Mouse (Mus musculus) MEL (cell line): ENCODE results near the gene Krt26. TPM values are rescaled to one million over a fixed set of nuclear protein-coding genes. Genes with fewer than 3 reads are reported as not detected.

ENCODE experiments used
- DNase-seq: peaks from one replicate; pipeline ENCODE4 v3.0.0; 2011; ENCODE audit warnings: low read depth, low spot score
- H3K27ac ChIP-seq: 2 replicates; pipeline ENCODE4 v1.5.1; 2012; ENCODE audit warnings: low read depth, mild to moderate bottlenecking, control low read depth, low read length, moderate library complexity; ENCODE audit not compliant: control insufficient read depth
- H3K27me3 ChIP-seq, 2 experiments: fragments of 150-350 bp in 1 of 2; sonication (generic) in 1 of 2; 2 replicates each; pipeline ENCODE4 v1.6.1; 2012; ENCODE audit warnings: low read length in 2 of 2, mild to moderate bottlenecking in 2 of 2, improper control_type of control experiment in 1 of 2, moderate library complexity in 1 of 2; ENCODE audit not compliant: insufficient read depth in 2 of 2, control insufficient read depth in 1 of 2
- H3K36me3 ChIP-seq, 2 experiments: 2 replicates each; pipeline ENCODE4 v1.6.1; 2012 to 2014; ENCODE audit warnings: low read length in 2 of 2, improper control_type of control experiment in 1 of 2, inconsistent platforms in 1 of 2, mild to moderate bottlenecking in 1 of 2; ENCODE audit not compliant: insufficient read depth in 2 of 2, control insufficient read depth in 1 of 2
- H3K4me1 ChIP-seq, 2 experiments: fragments of 150-350 bp in 1 of 2; sonication (generic) in 1 of 2; 2 replicates each; pipeline ENCODE4 v1.6.1; 2012; ENCODE audit warnings: low read length in 2 of 2, improper control_type of control experiment in 1 of 2, mild to moderate bottlenecking in 1 of 2; ENCODE audit not compliant: insufficient read depth in 2 of 2, control insufficient read depth in 1 of 2
- H3K4me3 ChIP-seq, 2 experiments: fragments of 150-350 bp in 1 of 2; sonication (generic) in 1 of 2; 2 replicates each; pipeline ENCODE4 v1.5.1; 2012; ENCODE audit warnings: low read depth in 2 of 2, low read length in 2 of 2, mild to moderate bottlenecking in 2 of 2, moderate library complexity in 2 of 2, control low read depth in 1 of 2, improper control_type of control experiment in 1 of 2; ENCODE audit not compliant: control insufficient read depth in 1 of 2, insufficient read depth in 1 of 2
- H3K79me2 ChIP-seq: 2 replicates; pipeline ENCODE4 v1.6.1; 2012; ENCODE audit warnings: mild to moderate bottlenecking, low read length, moderate library complexity; ENCODE audit not compliant: control insufficient read depth, poor library complexity, insufficient read depth
- H3K9ac ChIP-seq: 2 replicates; pipeline ENCODE4 v1.6.1; 2012; ENCODE audit warnings: low read depth, mild to moderate bottlenecking, control low read depth, low read length, moderate library complexity; ENCODE audit not compliant: control insufficient read depth, poor library complexity, severe bottlenecking
- H3K9me3 ChIP-seq: fragments of 150-350 bp; sonication (generic); replicated peaks from 2 replicates; pipeline ENCODE4 v1.6.1; 2012; ENCODE audit warnings: mild to moderate bottlenecking, low read length, improper control_type of control experiment, moderate library complexity; ENCODE audit not compliant: insufficient read depth
- BHLHE40 ChIP-seq: IDR thresholded peaks from 2 replicates; pipeline ENCODE4 v1.6.1; 2012; ENCODE audit warnings: low read depth, mild to moderate bottlenecking, inconsistent platforms, low read length, improper control_type of control experiment, borderline replicate concordance
- CHD1 ChIP-seq: IDR thresholded peaks from 2 replicates; pipeline ENCODE4 v1.6.1; 2012; ENCODE audit warnings: low read depth, mild to moderate bottlenecking, inconsistent platforms, low read length, improper control_type of control experiment
- CHD2 ChIP-seq: IDR thresholded peaks from 2 replicates; pipeline ENCODE4 v1.6.1; 2011; ENCODE audit warnings: low read length, improper control_type of control experiment
- CTCF ChIP-seq, 3 experiments: IDR thresholded peaks in 2 of 3; conservative IDR thresholded peaks in 1 of 3; 2 replicates each; pipeline ENCODE4 v1.5.1; 2011 to 2012; ENCODE audit warnings: low read length in 3 of 3, low read depth in 2 of 3, mild to moderate bottlenecking in 2 of 3, improper control_type of control experiment in 1 of 3, inconsistent platforms in 1 of 3, mixed read lengths in 1 of 3, moderate library complexity in 1 of 3; ENCODE audit not compliant: control insufficient read depth in 1 of 3, insufficient read depth in 1 of 3, poor library complexity in 1 of 3, severe bottlenecking in 1 of 3
- E2F4 ChIP-seq: IDR thresholded peaks from 2 replicates; pipeline ENCODE4 v1.6.1; 2011; ENCODE audit warnings: low read depth, low read length, improper control_type of control experiment, borderline replicate concordance
- ETS1 ChIP-seq: IDR thresholded peaks from 2 replicates; pipeline ENCODE4 v1.6.1; 2012; ENCODE audit warnings: low read depth, mild to moderate bottlenecking, inconsistent platforms, low read length, improper control_type of control experiment, moderate library complexity
- GABPA ChIP-seq: IDR thresholded peaks from 2 replicates; pipeline ENCODE4 v1.6.1; 2012; ENCODE audit warnings: low read depth, mild to moderate bottlenecking, inconsistent platforms, low read length, improper control_type of control experiment, moderate library complexity
- HCFC1 ChIP-seq: IDR thresholded peaks from 2 replicates; pipeline ENCODE4 v1.6.1; 2012; ENCODE audit warnings: low read depth, mild to moderate bottlenecking, inconsistent platforms, low read length, improper control_type of control experiment, moderate library complexity
- JUND ChIP-seq: IDR thresholded peaks from 2 replicates; pipeline ENCODE4 v1.6.1; 2011; ENCODE audit warnings: low read depth, mild to moderate bottlenecking, improper control_type of control experiment, low read length
- KAT2A ChIP-seq: conservative IDR thresholded peaks from 2 replicates; pipeline ENCODE4 v1.6.1; 2012; ENCODE audit warnings: low read depth, low read length, improper control_type of control experiment, inconsistent platforms
- MAFK ChIP-seq: IDR thresholded peaks from 2 replicates; pipeline ENCODE4 v1.6.1; 2011; ENCODE audit warnings: low read depth, mild to moderate bottlenecking, low read length, improper control_type of control experiment, borderline replicate concordance
- MAX ChIP-seq: IDR thresholded peaks from 2 replicates; pipeline ENCODE4 v1.6.1; 2011; ENCODE audit warnings: low read length, improper control_type of control experiment
- MAZ ChIP-seq: IDR thresholded peaks from 2 replicates; pipeline ENCODE4 v1.6.1; 2012; ENCODE audit warnings: low read depth, mild to moderate bottlenecking, inconsistent platforms, low read length, improper control_type of control experiment
- MYC ChIP-seq: IDR thresholded peaks from 2 replicates; pipeline ENCODE4 v1.6.1; 2011; ENCODE audit warnings: low read depth, mild to moderate bottlenecking, low read length, improper control_type of control experiment, moderate library complexity
- NRF1 ChIP-seq: IDR thresholded peaks from 2 replicates; pipeline ENCODE4 v1.6.1; 2014; ENCODE audit warnings: low read depth, mild to moderate bottlenecking, inconsistent platforms, low read length, improper control_type of control experiment, moderate library complexity; ENCODE audit not compliant: poor library complexity, insufficient read depth, severe bottlenecking
- POLR2A ChIP-seq, 2 experiments: IDR thresholded peaks; 2 replicates each; pipeline ENCODE4 v1.6.1; 2011 to 2012; ENCODE audit warnings: low read length in 2 of 2, mild to moderate bottlenecking in 2 of 2, control low read depth in 1 of 2, improper control_type of control experiment in 1 of 2, low read depth in 1 of 2, moderate library complexity in 1 of 2; ENCODE audit not compliant: control insufficient read depth in 1 of 2, insufficient read depth in 1 of 2, poor library complexity in 1 of 2
- POLR2AphosphoS5 ChIP-seq: IDR thresholded peaks from 2 replicates; pipeline ENCODE4 v1.6.1; 2012; ENCODE audit warnings: low read depth, borderline replicate concordance, mild to moderate bottlenecking, inconsistent platforms, low read length, moderate library complexity, mixed read lengths
- RAD21 ChIP-seq: IDR thresholded peaks from 2 replicates; pipeline ENCODE4 v1.6.1; 2011; ENCODE audit warnings: mild to moderate bottlenecking, low read depth, low read length, improper control_type of control experiment
- RCOR1 ChIP-seq: IDR thresholded peaks from 2 replicates; pipeline ENCODE4 v1.6.1; 2012; ENCODE audit warnings: low read depth, mild to moderate bottlenecking, inconsistent platforms, low read length, improper control_type of control experiment
- SMC3 ChIP-seq: IDR thresholded peaks from 2 replicates; pipeline ENCODE4 v1.6.1; 2011; ENCODE audit warnings: low read depth, low read length, improper control_type of control experiment
- TAL1 ChIP-seq: IDR thresholded peaks from 2 replicates; pipeline ENCODE4 v1.6.1; 2012; ENCODE audit warnings: mild to moderate bottlenecking, inconsistent platforms, low read length, moderate library complexity, mixed read lengths
- USF1 ChIP-seq: IDR thresholded peaks from 2 replicates; pipeline ENCODE4 v1.6.1; 2014; ENCODE audit warnings: low read depth, mild to moderate bottlenecking, inconsistent platforms, low read length, improper control_type of control experiment, moderate library complexity
- ZKSCAN1 ChIP-seq: IDR thresholded peaks from 2 replicates; pipeline ENCODE4 v1.6.1; 2012; ENCODE audit warnings: low read depth, mild to moderate bottlenecking, inconsistent platforms, low read length, improper control_type of control experiment, moderate library complexity
- ZNF384 ChIP-seq: IDR thresholded peaks from 2 replicates; pipeline ENCODE4 v1.6.1; 2012; ENCODE audit warnings: low read depth, mild to moderate bottlenecking, inconsistent platforms, low read length, improper control_type of control experiment
- polyA plus RNA-seq, 2 experiments: library from polyadenylated mRNA; stranded (reverse) in 1 of 2; unstranded in 1 of 2; fragments of >175 nt in 1 of 2; fragments of >200 nt in 1 of 2; gene quantifications; 2 replicates each; pipeline versions ENCODE4 v1.2.1 to v1.2.4; 2012; ENCODE audit warnings: low replicate concordance in 2 of 2, low read depth in 1 of 2; ENCODE audit not compliant: insufficient read length in 2 of 2, insufficient read depth in 1 of 2, missing spikeins in 1 of 2
- total RNA-seq: library from RNA; depleted of rRNA; stranded (reverse); fragments of 300-350 nt; gene quantifications from 2 replicates; pipeline ENCODE4 v1.2.3, GENCODE M21; 2012

Krt26 gene
- total and polyA plus RNA-seq, 3 experiments, result not detected

DNA sequence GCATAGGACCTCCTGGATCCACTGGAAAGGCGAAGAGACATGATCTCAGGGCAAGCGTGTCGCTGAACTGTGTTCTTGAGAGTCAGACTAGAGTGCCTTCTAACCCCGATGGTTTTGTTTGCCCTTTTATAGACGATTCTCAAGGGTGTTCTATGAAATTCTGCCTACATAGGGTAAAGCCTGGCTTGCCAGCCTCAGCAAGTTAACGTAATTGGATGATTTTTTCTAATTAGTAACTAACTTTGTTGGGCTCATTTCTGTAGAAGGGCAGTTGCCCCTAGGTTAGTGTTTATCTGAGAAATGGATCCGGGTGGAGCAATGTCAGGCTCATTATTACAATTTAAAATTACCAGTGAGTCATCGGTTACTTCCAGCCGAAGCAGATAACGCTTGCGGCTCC lies 14.9 kb downstream of the Krt26 start, which contains the start of gene Krt25:
Gene Krt25, minus strand, starts transcription at position 101 of the 400 bp plus-strand sequence.
- Histone ChIP-seq H3K9me3 (no peaks in the 10 kb centered on the region), H3K4me1 (no peaks in the 10 kb centered on the region), H3K4me3 (no peak within 1 kb of the TSS), H3K27me3 (peaks cover 4 to 9% of the 10 kb centered on the region in 2 experiments), H3K9ac (no peak within 1 kb of the TSS), H3K27ac (no peak within 1 kb of the TSS), H3K36me3 (no peaks in the 10 kb centered on the region), H3K79me2 (no peaks in the 10 kb centered on the region)
- TF ChIP-seq CTCF (IDR thresholded peaks at IDR 0.05 in 2 of 3, conservative IDR thresholded peaks at IDR 0.05 in 1 of 3; ENCODE audit: control insufficient read depth in 1 of 3, insufficient read depth in 1 of 3, low read depth in 2 of 3, low read length in 3 of 3, poor library complexity in 1 of 3, severe bottlenecking in 1 of 3) (no peak), NRF1 (no peak), E2F4 (no peak), USF1 (no peak), POLR2AphosphoS5 (no peak), SMC3 (no peak), BHLHE40 (no peak), MAFK (no peak), RAD21 (no peak), KAT2A (no peak), POLR2A (IDR thresholded peaks at IDR 0.05; ENCODE audit: control insufficient read depth in 1 of 2, insufficient read depth in 1 of 2, low read depth in 1 of 2, low read length in 2 of 2, poor library complexity in 1 of 2) (no peak), MAX (no peak)
- no peak for DNase-seq

DNA sequence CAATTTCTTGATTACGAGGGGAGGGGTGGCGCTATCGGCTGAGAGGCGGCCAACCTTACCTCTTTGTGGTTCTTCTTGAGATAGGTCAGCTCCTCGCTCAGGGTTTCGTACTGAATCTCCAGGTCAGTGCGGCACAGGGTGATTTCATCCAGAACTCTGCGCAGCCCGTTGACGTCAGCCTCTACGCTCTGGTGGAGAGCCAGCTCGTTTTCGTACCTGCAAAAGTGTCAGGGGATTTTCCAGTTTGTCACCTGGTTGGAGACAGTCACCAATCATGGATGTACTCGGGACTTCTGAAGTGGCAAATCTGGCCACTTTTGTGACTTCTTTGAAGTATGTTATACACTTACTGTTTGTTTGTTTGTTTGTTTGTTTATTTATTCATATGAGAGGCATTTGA lies 16.7 kb downstream of the Krt26 start:
- Histone ChIP-seq H3K9me3 (no peaks in the 10 kb centered on the region), H3K27me3 (peaks cover 4 to 14% of the 10 kb centered on the region in 2 experiments; a peak in 3 of 4 replicates), H3K36me3 (no peaks in the 10 kb centered on the region), H3K27ac (no peak overlapping the region)
- DNase-seq, result no peak
- TF ChIP-seq CHD2, result no peak
- no peak for TF ChIP-seq ETS1
- TF ChIP-seq HCFC1, result no peak
- TF ChIP-seq ZNF384, result no peak
- TF ChIP-seq ZKSCAN1, result no peak
- TF ChIP-seq JUND, result no peak
- no peak for TF ChIP-seq MAX
- TF ChIP-seq MAFK, result no peak
- no peak for TF ChIP-seq RCOR1
- TF ChIP-seq RAD21, result no peak
- TF ChIP-seq MAZ, result no peak
- no peak for TF ChIP-seq TAL1
- no peak for TF ChIP-seq GABPA
- no peak for TF ChIP-seq MYC
- no peak for TF ChIP-seq CHD1
- TF ChIP-seq, all 39 proteins: peak for 0
- Histone ChIP-seq H3K4me1 (no peaks in the 10 kb centered on the region), H3K79me2 (no peaks in the 10 kb centered on the region), H3K4me3 (no peak overlapping the region), H3K9ac (no peak overlapping the region)
